Mouse (Mus musculus) limb, embryonic 11.5 days (tissue): Measurements from ENCODE around the gene Gal3st2b. TPM values are rescaled to one million over a fixed set of nuclear protein-coding genes. Genes with fewer than 3 reads are reported as not detected.
"Not testable (repeated sequence)": the region's sequence is repeated elsewhere in the genome, so short reads cannot be mapped to it uniquely, and the experiment has no call there.

Source experiments
- ATAC-seq: fragments of 200-750 bp; cut with Nextera tagmentation; 2 replicates; pipeline ENCODE4 v1.8.0; 2017; ENCODE audit warnings: low read depth; ENCODE audit not compliant: insufficient number of reproducible peaks, low FRiP score, low TSS enrichment
- DNase-seq: peaks from one replicate; pipeline ENCODE4 v3.0.0-alpha.2; 2015; ENCODE audit warnings: low spot score
- H3K27ac ChIP-seq: fragments of 300-500 bp; sonication (generic); replicated peaks from 2 replicates; pipeline ENCODE4 v1.5.1; 2014; ENCODE audit warnings: low read depth, mild to moderate bottlenecking, low read length
- H3K27me3 ChIP-seq: fragments of 300-500 bp; sonication (generic); 2 replicates; pipeline ENCODE4 v1.6.1; 2014; ENCODE audit warnings: mild to moderate bottlenecking, low read length, mixed read lengths; ENCODE audit not compliant: control insufficient read depth, insufficient read depth
- H3K36me3 ChIP-seq: fragments of 300-500 bp; sonication (generic); 2 replicates; pipeline ENCODE4 v1.6.1; 2014; ENCODE audit warnings: mild to moderate bottlenecking, low read length, moderate library complexity, mixed read lengths; ENCODE audit not compliant: control insufficient read depth, insufficient read depth
- H3K4me1 ChIP-seq: fragments of 300-500 bp; sonication (generic); 2 replicates; pipeline ENCODE4 v1.6.1; 2014; ENCODE audit warnings: low read length, mixed read lengths; ENCODE audit not compliant: control insufficient read depth, insufficient read depth
- H3K4me2 ChIP-seq: fragments of 300-500 bp; sonication (generic); 2 replicates; pipeline ENCODE4 v1.6.1; 2014; ENCODE audit warnings: low read depth, mild to moderate bottlenecking, moderate library complexity; ENCODE audit not compliant: severe bottlenecking
- H3K4me3 ChIP-seq: fragments of 300-500 bp; sonication (generic); 2 replicates; pipeline ENCODE4 v1.5.1; 2014; ENCODE audit warnings: low read depth, low read length
- H3K9ac ChIP-seq: fragments of 300-500 bp; sonication (generic); 2 replicates; pipeline ENCODE4 v1.6.1; 2014; ENCODE audit warnings: mild to moderate bottlenecking, low read length
- H3K9me3 ChIP-seq: fragments of 300-500 bp; sonication (generic); 2 replicates; pipeline ENCODE4 v1.6.1; 2016; ENCODE audit warnings: low read length; ENCODE audit not compliant: control insufficient read depth
- WGBS: fragments of 180-500 bp; shearing (Covaris S2); extraction: QIAGEN DNeasy Blood & Tissue Kit; methylation state at CpG from one replicate; pipeline ENCODE4 v1.1.7; 2014; 5-methylcytosine and 5-hydroxymethylcytosine counted together
- polyA plus RNA-seq: library from polyadenylated mRNA; unstranded; fragments of >200 nt; fragmentation: Nextera tagmentation; extraction: Ambion mirVana; gene quantifications from 2 replicates; pipeline ENCODE4 v1.2.1, GENCODE M21; 2014

Gal3st2b gene
- polyA plus RNA-seq, 1 experiment from 2014 or later = not detected

DNA sequence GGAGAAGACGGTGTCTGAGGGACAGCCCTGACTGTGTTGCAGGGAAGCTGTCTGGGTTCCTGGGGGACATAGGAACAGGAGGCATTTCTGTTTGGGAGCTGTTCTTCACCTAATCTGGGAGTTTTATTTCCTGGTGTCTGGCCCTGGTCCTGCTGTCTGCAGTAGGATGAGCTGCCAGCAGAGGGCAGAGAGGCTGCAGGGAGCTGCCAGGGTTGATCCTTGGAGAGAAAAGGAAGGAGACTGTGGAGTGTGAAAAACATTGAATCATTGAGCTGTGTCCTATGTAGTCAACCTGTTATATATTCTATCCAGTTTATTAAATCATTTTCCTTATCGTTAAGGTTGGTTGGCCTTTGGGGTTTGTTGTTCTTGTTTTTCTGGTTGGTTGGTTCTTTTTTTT lies 6.2 kb upstream of the Gal3st2b start:
- H3K4me3 ChIP-seq, H3K4me2 ChIP-seq, ATAC-seq, H3K27me3 ChIP-seq, DNase-seq, H3K36me3 ChIP-seq, H3K27ac ChIP-seq, H3K9ac ChIP-seq, H3K9me3 ChIP-seq, H3K4me1 ChIP-seq: not testable (repeated sequence)
- no CpG with 5 or more reads among the region's 2 CpGs for WGBS

DNA sequence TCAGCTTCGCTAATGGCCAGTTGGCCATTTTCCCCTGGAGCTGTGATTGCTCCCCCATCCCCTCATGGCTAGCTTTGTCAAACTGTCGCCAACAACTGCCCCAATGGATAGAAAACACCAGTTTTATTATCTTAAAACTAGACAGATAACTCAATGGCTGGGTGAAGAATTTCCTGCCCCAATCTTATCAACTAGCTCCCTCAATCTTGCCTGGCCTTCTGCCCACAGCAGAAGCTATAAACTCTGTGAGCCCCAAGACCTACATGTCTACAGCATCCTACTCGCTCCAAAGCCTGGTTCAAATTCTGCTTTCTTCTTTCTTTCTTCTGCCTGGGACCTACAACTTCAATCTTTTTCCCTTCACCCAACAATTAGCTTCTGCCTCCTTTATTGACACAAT lies 951 bp upstream of the Gal3st2b start:
- WGBS = 85% methylated on average over 3 of the region's 3 CpGs
- H3K9me3 ChIP-seq, H3K4me3 ChIP-seq, H3K9ac ChIP-seq, DNase-seq, H3K27me3 ChIP-seq, H3K27ac ChIP-seq, H3K36me3 ChIP-seq, H3K4me1 ChIP-seq, H3K4me2 ChIP-seq, ATAC-seq: not testable (repeated sequence)

DNA sequence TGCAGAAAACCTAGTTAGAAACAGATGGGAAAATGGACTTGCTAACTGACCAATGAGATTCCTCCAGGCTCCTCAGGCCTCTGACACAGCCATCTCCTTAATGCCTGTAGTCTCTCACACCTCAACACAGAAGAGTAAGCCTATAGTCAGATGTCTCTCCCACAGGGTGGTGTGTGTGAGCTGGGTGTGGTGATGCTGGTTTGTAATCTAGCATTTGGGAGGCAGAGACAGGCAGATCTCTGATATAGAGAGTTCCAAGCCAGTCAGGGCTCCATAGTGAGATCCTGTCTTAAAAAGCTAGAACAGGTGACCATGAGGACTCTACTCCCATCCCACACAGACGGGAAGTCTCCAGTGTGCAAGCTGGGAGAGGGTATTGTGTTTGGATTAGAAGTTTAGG lies 664 bp downstream of the Gal3st2b start:
- not testable (repeated sequence) for H3K27ac ChIP-seq, H3K36me3 ChIP-seq, H3K9ac ChIP-seq, H3K4me1 ChIP-seq, H3K4me3 ChIP-seq, H3K9me3 ChIP-seq, H3K27me3 ChIP-seq, H3K4me2 ChIP-seq
- peak; percentile 0 for DNase-seq
- 57% methylated on average over 1 of the region's 1 CpGs for WGBS
- 0 out of 2 replicates have a peak, but pooled peaks have one; percentile 18 for ATAC-seq

DNA sequence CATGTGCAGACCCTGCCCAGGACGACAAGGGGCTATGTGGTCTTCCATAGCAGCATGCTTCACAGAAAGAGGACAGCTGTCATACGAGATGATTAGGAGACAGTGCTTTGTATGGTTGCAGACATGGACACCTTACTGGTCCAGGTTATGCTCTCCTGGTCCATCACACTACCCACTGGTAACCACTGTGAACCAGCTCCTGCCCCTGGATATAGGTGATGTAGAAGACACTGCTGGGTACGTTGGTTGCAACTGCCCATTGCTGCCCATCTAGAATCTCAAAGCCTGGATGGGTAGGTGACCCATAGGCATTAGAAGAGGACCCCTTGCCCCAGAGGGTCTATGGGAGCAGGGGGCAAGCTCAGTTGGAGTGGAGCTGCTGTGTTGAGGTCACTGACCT lies 1.2 kb downstream of the Gal3st2b start:
- H3K4me2 ChIP-seq, H3K9me3 ChIP-seq, H3K27ac ChIP-seq, H3K9ac ChIP-seq, H3K4me1 ChIP-seq, DNase-seq, H3K4me3 ChIP-seq, ATAC-seq, H3K27me3 ChIP-seq, H3K36me3 ChIP-seq: not testable (repeated sequence)
- WGBS = 78% methylated on average over 3 of the region's 3 CpGs

DNA sequence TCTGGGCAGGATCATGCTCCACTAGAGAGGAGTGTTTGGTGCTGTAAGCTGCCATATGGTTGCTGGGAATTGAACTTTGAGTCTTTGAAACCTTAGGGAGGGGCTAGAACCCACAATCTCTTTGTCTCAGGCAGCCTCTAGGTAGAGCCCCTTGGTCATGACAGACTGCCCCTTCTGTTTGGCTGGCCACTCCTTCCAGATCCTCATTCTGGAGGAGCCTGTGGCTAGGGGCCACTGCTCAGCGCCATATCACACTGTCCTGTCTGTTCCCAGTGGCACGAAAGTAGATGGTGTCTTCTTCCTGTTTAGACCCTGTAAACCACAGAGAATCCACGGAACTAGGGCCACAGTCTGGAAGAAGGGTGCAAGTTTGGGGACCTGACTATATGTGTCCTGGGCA lies 4.5 kb downstream of the Gal3st2b start:
- not testable (repeated sequence) for H3K9ac ChIP-seq, H3K4me2 ChIP-seq, ATAC-seq, H3K27ac ChIP-seq, H3K4me1 ChIP-seq, H3K9me3 ChIP-seq, H3K36me3 ChIP-seq, H3K27me3 ChIP-seq, DNase-seq, H3K4me3 ChIP-seq
- WGBS = 98% methylated on average over 3 of the region's 3 CpGs

DNA sequence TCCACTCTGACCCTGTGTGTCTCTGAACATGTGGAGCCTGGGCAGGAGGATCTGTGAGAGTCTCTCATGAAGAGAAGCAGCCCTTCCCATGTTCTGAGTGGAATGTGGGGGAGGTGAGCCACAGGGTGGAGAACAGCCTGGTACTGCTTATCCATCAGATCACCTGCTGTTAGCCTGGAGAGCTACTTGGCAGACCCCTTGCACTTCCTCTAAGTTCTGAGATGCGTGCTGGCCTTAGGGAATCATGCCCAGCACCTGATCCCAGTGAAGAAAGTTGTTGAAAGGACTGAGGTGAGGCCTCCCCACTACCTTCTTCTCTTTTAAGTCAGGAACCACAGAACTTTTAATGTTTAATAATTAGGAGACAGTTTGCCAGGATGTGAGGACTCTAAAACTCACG lies 5.0 kb downstream of the Gal3st2b start:
- H3K9ac ChIP-seq, H3K27me3 ChIP-seq, H3K9me3 ChIP-seq, H3K36me3 ChIP-seq, ATAC-seq, H3K4me3 ChIP-seq, DNase-seq, H3K4me1 ChIP-seq, H3K27ac ChIP-seq, H3K4me2 ChIP-seq: not testable (repeated sequence)
- whole genome bisulfite sequencing = 60% methylated on average over 2 of the region's 2 CpGs

DNA sequence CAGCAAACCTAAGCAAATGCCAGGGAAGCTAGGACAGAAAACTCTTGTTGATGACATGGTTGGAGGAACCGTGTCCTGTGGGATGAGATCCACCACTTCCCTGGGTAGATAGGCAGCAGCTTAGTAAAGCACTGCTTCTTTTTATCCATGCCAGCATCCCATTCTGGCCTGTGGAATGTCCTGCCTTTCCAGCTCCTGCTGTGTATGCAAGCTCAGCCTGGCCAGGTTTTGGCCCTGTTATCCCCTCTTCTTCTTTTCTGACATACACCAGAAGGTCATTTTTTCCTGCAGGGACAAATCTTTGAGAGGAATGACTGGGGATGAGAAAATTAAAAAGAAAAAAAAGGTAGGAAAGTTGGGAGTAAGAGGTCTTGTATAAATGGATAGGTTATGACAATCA lies 17.3 kb downstream of the Gal3st2b start:
- H3K27ac ChIP-seq, ATAC-seq, H3K27me3 ChIP-seq, H3K4me3 ChIP-seq, H3K9me3 ChIP-seq, H3K4me1 ChIP-seq, H3K4me2 ChIP-seq, H3K9ac ChIP-seq, DNase-seq, H3K36me3 ChIP-seq: not testable (repeated sequence)
- WGBS = 84% methylated on average over 1 of the region's 1 CpGs

DNA sequence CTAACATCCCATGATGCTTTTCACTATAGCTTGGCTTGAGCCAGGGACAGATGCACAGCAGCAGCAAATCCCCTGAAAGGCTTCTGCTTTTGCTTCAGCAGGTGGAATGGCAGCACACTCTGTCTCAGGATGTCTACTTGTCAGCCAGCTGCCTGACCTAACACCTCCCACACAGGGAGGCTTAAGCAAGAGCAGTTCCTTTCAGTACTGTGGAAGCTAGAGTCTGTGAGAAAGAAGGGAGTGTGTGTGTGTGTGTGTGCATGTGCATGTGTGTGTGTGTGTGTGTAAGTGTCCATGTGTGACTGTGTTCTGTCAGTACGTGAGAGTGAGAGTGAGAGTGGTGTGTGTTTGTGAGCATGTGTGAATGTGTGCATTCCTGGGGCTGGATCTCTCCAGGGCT lies 19.7 kb downstream of the Gal3st2b start:
- H3K36me3 ChIP-seq, H3K27ac ChIP-seq, ATAC-seq, H3K4me2 ChIP-seq, H3K27me3 ChIP-seq, H3K4me1 ChIP-seq, H3K9me3 ChIP-seq, H3K4me3 ChIP-seq, DNase-seq, H3K9ac ChIP-seq: not testable (repeated sequence)
- 33% methylated on average over 1 of the region's 1 CpGs for WGBS

DNA sequence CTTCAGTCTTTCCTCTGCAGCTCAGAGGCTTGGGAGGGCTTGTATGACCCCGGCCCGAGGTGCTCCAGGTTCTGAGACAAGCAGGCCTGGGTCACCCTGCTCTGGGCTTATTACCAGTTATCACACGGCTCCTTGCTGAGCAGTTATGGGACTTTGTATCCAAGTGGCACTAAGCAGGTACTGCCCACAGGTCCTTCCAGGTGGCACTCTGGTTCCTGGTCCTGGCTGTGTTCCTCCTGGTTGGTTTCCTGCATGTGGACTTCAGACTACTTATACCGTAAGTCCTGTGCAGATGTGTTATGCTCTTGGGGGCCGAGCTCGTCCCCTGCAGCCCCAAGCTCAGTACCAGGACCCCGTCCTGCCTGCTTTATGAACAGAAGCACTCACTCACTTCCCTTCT lies 20.3 kb downstream of the Gal3st2b start:
- H3K4me1 ChIP-seq, H3K9me3 ChIP-seq, ATAC-seq, H3K9ac ChIP-seq, H3K4me3 ChIP-seq, H3K4me2 ChIP-seq, H3K27ac ChIP-seq, H3K27me3 ChIP-seq, DNase-seq, H3K36me3 ChIP-seq: not testable (repeated sequence)
- WGBS = 83% methylated on average over 7 of the region's 7 CpGs
